Mouse (Mus musculus): Measurements from ENCODE around the gene Bahcc1. TPM values are rescaled to one million over a fixed set of nuclear protein-coding genes. Genes with fewer than 3 reads are reported as not detected.

The Bahcc1 gene
- total and polyA plus RNA-seq, 2 experiments from 2014 or later, result 6.5 to 26.5 TPM

GRCm38 (mm10) chr11:120235385-120236113, 2.8 kb downstream of the Bahcc1 start:
- WGBS, result under 1% methylated on average over 40 of the region's 40 CpGs
- Histone ChIP-seq H3K4me3 (ENCODE audit: low read depth, low read length) (peak overlapping the region; percentile 94), H3K36me3 (ENCODE audit: insufficient read depth) (no peaks in the 10 kb centered on the region), H3K9me3 (ENCODE audit: low read length) (no peaks in the 10 kb centered on the region), H3K4me1 (ENCODE audit: insufficient read depth) (peaks cover 20% of the 10 kb centered on the region), H3K27me3 (ENCODE audit: insufficient read depth, low read length) (no peaks in the 10 kb centered on the region), H3K27ac (ENCODE audit: low read depth, low read length) (peak overlapping the region; percentile 96), H3K4me2 (ENCODE audit: low read depth) (peak overlapping the region; percentile 97), H3K9ac (peak overlapping the region; percentile 99)
- TF ChIP-seq CTCF (IDR thresholded peaks at IDR 0.05; ENCODE audit: low read depth), result no peak
- peak; percentile 72 for DNase-seq
- ATAC-seq, result no peak

GRCm38 (mm10) chr11:120236114-120236437, 3.3 kb downstream of the Bahcc1 start:
- Histone ChIP-seq H3K4me1 (ENCODE audit: insufficient read depth) (peaks cover 20% of the 10 kb centered on the region), H3K9me3 (ENCODE audit: low read length) (no peaks in the 10 kb centered on the region), H3K36me3 (ENCODE audit: insufficient read depth) (no peaks in the 10 kb centered on the region), H3K4me3 (ENCODE audit: low read depth, low read length) (peak overlapping the region; percentile 94), H3K4me2 (ENCODE audit: low read depth) (peak overlapping the region; percentile 97), H3K27me3 (ENCODE audit: insufficient read depth, low read length) (no peaks in the 10 kb centered on the region), H3K9ac (peak overlapping the region; percentile 99), H3K27ac (ENCODE audit: low read depth, low read length) (peak overlapping the region; percentile 96)
- WGBS, result 1% methylated on average over 12 of the region's 13 CpGs
- DNase-seq, result no peak
- TF ChIP-seq CTCF (IDR thresholded peaks at IDR 0.05; ENCODE audit: low read depth), result no peak
- ATAC-seq, result no peak

- peak overlapping the region; percentile 96 for H3K27ac ChIP-seq (ENCODE audit: low read depth, low read length)
- H3K4me3 ChIP-seq (ENCODE audit: low read depth, low read length), result peak overlapping the region; percentile 94
- H3K36me3 ChIP-seq (ENCODE audit: insufficient read depth), result no peaks in the 10 kb centered on the region
- peaks cover 23% of the 10 kb centered on the region for H3K4me1 ChIP-seq (ENCODE audit: insufficient read depth)
- H3K9me3 ChIP-seq (ENCODE audit: low read length), result no peaks in the 10 kb centered on the region
- WGBS, result under 1% methylated on average over 64 of the region's 96 CpGs
- DNase-seq (peak; percentile 82), ATAC-seq (no peak)
- no peaks in the 10 kb centered on the region for H3K27me3 ChIP-seq (ENCODE audit: insufficient read depth, low read length)
- TF ChIP-seq CTCF (IDR thresholded peaks at IDR 0.05; ENCODE audit: low read depth), result no peak
- H3K4me2 ChIP-seq (ENCODE audit: low read depth), result peak overlapping the region; percentile 97
- peak overlapping the region; percentile 99 for H3K9ac ChIP-seq
Measured at GRCm38 (mm10) chr11:120236438-120237165, 3.9 kb downstream of the Bahcc1 start.

GRCm38 (mm10) chr11:120237166-120238131, 4.7 kb downstream of the Bahcc1 start:
- H3K9me3 ChIP-seq (ENCODE audit: low read length), result no peaks in the 10 kb centered on the region
- H3K4me2 ChIP-seq (ENCODE audit: low read depth), result peak overlapping the region; percentile 97
- H3K9ac ChIP-seq, result peak overlapping the region; percentile 99
- peak overlapping the region; percentile 94 for H3K4me3 ChIP-seq (ENCODE audit: low read depth, low read length)
- DNase-seq (peak; percentile 77), ATAC-seq (no peak)
- no peaks in the 10 kb centered on the region for H3K36me3 ChIP-seq (ENCODE audit: insufficient read depth)
- H3K27me3 ChIP-seq (ENCODE audit: insufficient read depth, low read length), result no peaks in the 10 kb centered on the region
- H3K27ac ChIP-seq (ENCODE audit: low read depth, low read length), result peak overlapping the region; percentile 96
- 2% methylated on average over 78 of the region's 89 CpGs for WGBS
- TF ChIP-seq CTCF (IDR thresholded peaks at IDR 0.05; ENCODE audit: low read depth), result no peak
- H3K4me1 ChIP-seq (ENCODE audit: insufficient read depth), result peaks cover 30% of the 10 kb centered on the region

GRCm38 (mm10) chr11:120238306-120238705, 5.6 kb downstream of the Bahcc1 start:
- no peak for DNase-seq
- 13% methylated on average over 8 of the region's 8 CpGs for WGBS
- no peak for ATAC-seq
- Histone ChIP-seq H3K4me1 (ENCODE audit: insufficient read depth) (peaks cover 35% of the 10 kb centered on the region), H3K27me3 (ENCODE audit: insufficient read depth, low read length) (no peaks in the 10 kb centered on the region), H3K9me3 (ENCODE audit: low read length) (no peaks in the 10 kb centered on the region), H3K27ac (ENCODE audit: low read depth, low read length) (peak overlapping the region; percentile 96), H3K4me3 (ENCODE audit: low read depth, low read length) (peak overlapping the region; percentile 94), H3K4me2 (ENCODE audit: low read depth) (peak overlapping the region; percentile 97), H3K36me3 (ENCODE audit: insufficient read depth) (no peaks in the 10 kb centered on the region), H3K9ac (peak overlapping the region; percentile 99)
- TF ChIP-seq CTCF (IDR thresholded peaks at IDR 0.05; ENCODE audit: low read depth), result no peak

- Histone ChIP-seq H3K4me1 (ENCODE audit: insufficient read depth) (peaks cover 35% of the 10 kb centered on the region), H3K4me3 (ENCODE audit: low read depth, low read length) (peak overlapping the region; percentile 94), H3K9me3 (ENCODE audit: low read length) (no peaks in the 10 kb centered on the region), H3K27ac (ENCODE audit: low read depth, low read length) (peak overlapping the region; percentile 74), H3K9ac (peak overlapping the region; percentile 99), H3K36me3 (ENCODE audit: insufficient read depth) (no peaks in the 10 kb centered on the region), H3K27me3 (ENCODE audit: insufficient read depth, low read length) (no peaks in the 10 kb centered on the region), H3K4me2 (ENCODE audit: low read depth) (peak overlapping the region; percentile 97)
- ATAC-seq (no peak), DNase-seq (no peak)
- 16% methylated on average over 8 of the region's 8 CpGs for WGBS
- no peak for TF ChIP-seq CTCF (IDR thresholded peaks at IDR 0.05; ENCODE audit: low read depth)
Measured at GRCm38 (mm10) chr11:120238751-120239359, 6.1 kb downstream of the Bahcc1 start.

All from forebrain, postnatal 0 days (tissue).